Mouse (Mus musculus): ENCODE measurements around the gene Rxfp4. TPM values are rescaled to one million over a fixed set of nuclear protein-coding genes. Genes with fewer than 3 reads are reported as not detected.
"Not testable (repeated sequence)": the region's sequence is repeated elsewhere in the genome, so short reads cannot be mapped to it uniquely, and the experiment has no call there.

Gene Rxfp4
- polyA plus RNA-seq, 1 experiment from 2014 or later = not detected

DNA sequence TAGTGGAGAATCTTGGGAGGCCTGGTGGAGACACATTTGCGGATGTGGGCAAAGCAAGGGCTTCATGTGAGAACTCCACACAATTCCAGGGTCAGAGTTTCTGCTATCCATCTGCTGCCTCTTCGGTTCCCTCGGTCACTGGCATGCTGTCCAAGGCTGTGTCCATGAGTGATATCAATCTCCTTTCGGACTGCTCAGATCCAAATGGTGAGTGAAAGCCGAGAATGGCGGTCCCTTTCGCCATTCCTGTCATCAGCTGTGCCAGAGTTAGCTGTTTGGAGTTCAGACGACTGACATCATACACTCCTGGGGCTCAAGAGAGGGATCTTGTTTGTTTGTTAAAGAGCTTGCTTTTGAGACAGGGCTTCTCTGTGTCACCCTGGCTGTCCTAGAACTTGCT is 38.5 kb downstream of the Rxfp4 start:
- H3K36me3 ChIP-seq (ENCODE audit: control insufficient read depth, insufficient read depth, low read length) = no peaks in the 10 kb centered on the region
- peaks cover 3% of the 10 kb centered on the region; the same call in 1 of the 2 replicates for H3K4me1 ChIP-seq (ENCODE audit: control insufficient read depth, insufficient read depth, low read length)
- no peak overlapping the region for H3K27ac ChIP-seq (ENCODE audit: low read depth, low read length)
- no peak overlapping the region for H3K4me2 ChIP-seq (ENCODE audit: low read length)
- no peaks in the 10 kb centered on the region for H3K9me3 ChIP-seq (replicated peaks; ENCODE audit: control insufficient read depth, low read length)
- ATAC-seq = no peak
- H3K27me3 ChIP-seq (replicated peaks; ENCODE audit: control insufficient read depth, insufficient read depth, low read length) = no peaks in the 10 kb centered on the region
- H3K9ac ChIP-seq (ENCODE audit: low read length) = no peak overlapping the region
- 83% methylated on average over 8 of the region's 8 CpGs for WGBS
- DNase-seq (ENCODE audit: low spot score) = no peak
- H3K4me3 ChIP-seq (ENCODE audit: low read depth, low read length) = no peak overlapping the region

DNA sequence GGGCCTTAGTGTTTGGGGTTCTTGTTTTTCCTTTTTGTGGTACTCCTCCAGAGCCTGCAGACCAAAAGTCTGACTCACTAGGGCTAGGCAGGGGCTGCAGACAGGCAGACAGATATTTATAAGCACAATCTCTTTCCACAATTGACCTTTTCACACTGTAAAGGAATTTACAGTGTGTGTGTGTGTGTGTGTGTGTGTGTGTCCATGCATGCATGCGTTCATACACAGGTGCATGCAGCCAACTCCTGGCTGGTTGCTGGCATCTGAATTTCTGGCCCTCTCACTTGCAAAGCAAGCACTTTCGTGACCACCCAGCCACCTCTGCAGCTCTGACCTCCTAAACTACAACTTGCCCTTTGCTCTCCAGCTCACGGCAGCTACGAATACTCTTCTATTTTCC is 43.9 kb downstream of the Rxfp4 start:
- H3K4me3 ChIP-seq (ENCODE audit: low read depth, low read length) = no peak overlapping the region
- no peak for ATAC-seq
- H3K4me1 ChIP-seq (ENCODE audit: control insufficient read depth, insufficient read depth, low read length) = no peaks in the 10 kb centered on the region
- H3K27ac ChIP-seq (ENCODE audit: low read depth, low read length) = no peak overlapping the region
- no peak overlapping the region for H3K9ac ChIP-seq (ENCODE audit: low read length)
- no peak overlapping the region for H3K4me2 ChIP-seq (ENCODE audit: low read length)
- H3K27me3 ChIP-seq (replicated peaks; ENCODE audit: control insufficient read depth, insufficient read depth, low read length) = no peaks in the 10 kb centered on the region
- H3K36me3 ChIP-seq (ENCODE audit: control insufficient read depth, insufficient read depth, low read length) = no peaks in the 10 kb centered on the region
- no peaks in the 10 kb centered on the region for H3K9me3 ChIP-seq (replicated peaks; ENCODE audit: control insufficient read depth, low read length)
- no peak for DNase-seq (ENCODE audit: low spot score)
- 80% methylated on average over 4 of the region's 4 CpGs for WGBS

DNA sequence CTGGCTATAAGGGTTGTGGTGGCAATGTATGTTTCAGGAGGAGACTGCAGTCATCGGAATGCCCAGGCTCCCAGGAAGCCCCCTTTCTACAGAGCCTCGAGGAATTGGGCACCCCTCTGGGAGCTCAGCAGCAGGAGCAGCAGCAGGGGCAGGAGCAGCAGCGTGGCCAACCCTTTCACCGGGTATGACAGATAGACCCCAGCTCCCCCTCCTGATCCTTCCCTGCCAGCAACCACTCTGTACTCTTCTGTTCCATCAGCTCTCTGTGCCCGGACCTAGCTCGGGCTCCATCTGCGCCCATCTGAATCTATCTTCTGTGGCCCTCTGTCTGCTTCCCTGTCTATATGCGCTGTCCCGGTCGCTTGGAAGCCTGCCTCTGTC is 45.2 kb downstream of the Rxfp4 start:
- no peaks in the 10 kb centered on the region for H3K27me3 ChIP-seq (replicated peaks; ENCODE audit: control insufficient read depth, insufficient read depth, low read length)
- no peak overlapping the region for H3K27ac ChIP-seq (ENCODE audit: low read depth, low read length)
- ATAC-seq = peak; percentile 49
- H3K36me3 ChIP-seq (ENCODE audit: control insufficient read depth, insufficient read depth, low read length) = no peaks in the 10 kb centered on the region
- H3K9me3 ChIP-seq (replicated peaks; ENCODE audit: control insufficient read depth, low read length) = no peaks in the 10 kb centered on the region
- H3K4me1 ChIP-seq (ENCODE audit: control insufficient read depth, insufficient read depth, low read length) = no peaks in the 10 kb centered on the region
- DNase-seq (ENCODE audit: low spot score) = no peak
- H3K4me3 ChIP-seq (ENCODE audit: low read depth, low read length) = no peak overlapping the region
- 17% methylated on average over 10 of the region's 10 CpGs for WGBS
- peak overlapping the region; percentile 53 for H3K4me2 ChIP-seq (ENCODE audit: low read length)
- peak overlapping the region; percentile 40; the same call in 1 of the 2 replicates for H3K9ac ChIP-seq (ENCODE audit: low read length)

DNA sequence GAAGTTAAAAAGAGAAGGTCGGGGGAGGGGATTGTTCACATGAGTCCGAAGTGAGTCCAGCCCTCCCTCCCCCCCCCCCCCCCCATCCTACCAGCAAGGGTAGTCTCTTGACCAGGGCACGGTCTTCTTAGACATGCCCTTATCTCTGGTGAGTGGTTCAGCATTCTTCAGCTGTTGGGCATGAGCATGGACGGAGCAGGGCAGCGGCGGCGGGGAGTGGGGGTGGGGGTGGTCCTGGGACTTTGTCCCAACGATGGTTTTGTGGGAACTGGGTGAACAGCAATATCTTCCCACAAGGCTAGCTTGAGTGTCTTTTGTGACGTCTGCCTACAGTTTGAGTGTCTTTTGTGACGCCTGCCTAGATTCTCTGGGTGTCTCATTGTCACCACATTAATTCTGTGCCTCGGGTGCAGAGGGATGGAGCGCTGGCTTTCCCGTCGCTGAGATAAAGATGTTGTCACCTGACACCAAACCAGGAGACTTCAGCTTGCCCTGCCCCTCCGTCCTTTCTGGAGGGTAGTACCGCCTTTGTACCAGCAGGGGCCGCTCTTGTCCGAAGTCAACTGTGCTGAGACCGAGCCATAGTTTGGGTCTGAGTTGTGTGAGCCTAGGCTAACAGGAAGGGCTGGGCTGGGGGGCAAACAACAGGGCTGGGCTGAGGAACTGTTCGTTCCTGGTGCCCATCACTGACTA is 45.7 kb downstream of the Rxfp4 start:
- Histone ChIP-seq H3K4me2 (ENCODE audit: low read length) (peak overlapping the region; percentile 53), H3K9ac (ENCODE audit: low read length) (peak overlapping the region; percentile 56), H3K27me3 (replicated peaks; ENCODE audit: control insufficient read depth, insufficient read depth, low read length) (no peaks in the 10 kb centered on the region), H3K4me3 (ENCODE audit: low read depth, low read length) (peak overlapping the region; percentile 17), H3K9me3 (replicated peaks; ENCODE audit: control insufficient read depth, low read length) (no peaks in the 10 kb centered on the region), H3K36me3 (ENCODE audit: control insufficient read depth, insufficient read depth, low read length) (no peaks in the 10 kb centered on the region), H3K4me1 (ENCODE audit: control insufficient read depth, insufficient read depth, low read length) (no peaks in the 10 kb centered on the region), H3K27ac (ENCODE audit: low read depth, low read length) (no peak overlapping the region)
- peak; percentile 93 for ATAC-seq
- under 1% methylated on average over 20 of the region's 20 CpGs for WGBS
- peak; percentile 88 for DNase-seq (ENCODE audit: low spot score)

DNA sequence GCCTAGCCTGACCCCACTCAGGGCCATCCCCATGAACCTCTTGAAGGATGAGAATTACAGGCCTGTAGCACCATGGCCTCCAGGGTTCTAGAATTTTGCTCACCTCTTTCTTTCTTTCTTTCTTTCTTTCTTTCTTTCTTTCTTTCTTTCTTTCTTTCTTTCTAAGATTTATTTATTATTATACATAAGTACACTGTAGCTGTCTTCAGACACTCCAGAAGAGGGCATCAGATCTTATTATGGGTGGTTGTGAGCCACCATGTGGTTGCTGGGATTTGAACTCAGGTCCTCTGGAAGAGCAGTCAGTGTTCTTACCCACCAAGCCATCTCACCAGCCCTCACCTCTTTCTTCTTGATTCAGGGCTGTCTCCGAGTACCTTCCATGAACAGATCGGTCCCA is 47.3 kb downstream of the Rxfp4 start, which contains the start of gene Arhgef2:
TSS of gene Arhgef2 (plus strand) at position 301 of the 400 bp plus-strand sequence.
- WGBS = 96% methylated on average over 2 of the region's 2 CpGs
- not testable (repeated sequence) for H3K9ac ChIP-seq (ENCODE audit: low read length); H3K4me3 ChIP-seq (ENCODE audit: low read depth, low read length); H3K36me3 ChIP-seq (ENCODE audit: control insufficient read depth, insufficient read depth, low read length); H3K4me2 ChIP-seq (ENCODE audit: low read length); H3K27ac ChIP-seq (ENCODE audit: low read depth, low read length); H3K9me3 ChIP-seq (replicated peaks; ENCODE audit: control insufficient read depth, low read length); ATAC-seq; H3K27me3 ChIP-seq (replicated peaks; ENCODE audit: control insufficient read depth, insufficient read depth, low read length); H3K4me1 ChIP-seq (ENCODE audit: control insufficient read depth, insufficient read depth, low read length); DNase-seq (ENCODE audit: low spot score)

DNA sequence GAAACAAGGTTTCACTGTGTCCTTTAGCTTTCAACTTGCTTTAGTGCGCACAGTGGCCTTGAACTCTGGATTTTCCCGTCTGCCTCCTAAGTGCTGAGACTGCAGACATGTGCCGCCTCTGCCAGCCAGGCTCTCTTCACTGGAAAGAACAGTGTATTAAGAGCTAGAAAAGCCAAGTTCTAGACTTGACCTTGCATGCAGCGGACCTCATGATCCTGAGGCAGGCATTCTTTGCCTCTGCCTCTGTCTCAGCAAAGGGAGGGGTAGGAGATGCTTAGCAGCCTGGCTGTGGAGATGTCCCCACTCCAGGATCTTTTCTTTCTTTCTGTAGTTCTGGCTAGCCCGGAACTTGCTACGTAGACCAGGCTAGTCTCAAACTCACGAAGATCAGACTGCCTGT is 48.1 kb downstream of the Rxfp4 start:
- H3K4me1 ChIP-seq (ENCODE audit: control insufficient read depth, insufficient read depth, low read length) = no peaks in the 10 kb centered on the region
- ATAC-seq (no peak), DNase-seq (ENCODE audit: low spot score) (no peak)
- H3K36me3 ChIP-seq (ENCODE audit: control insufficient read depth, insufficient read depth, low read length) = no peaks in the 10 kb centered on the region
- no peak overlapping the region for H3K9ac ChIP-seq (ENCODE audit: low read length)
- no peak overlapping the region for H3K4me3 ChIP-seq (ENCODE audit: low read depth, low read length)
- H3K27me3 ChIP-seq (replicated peaks; ENCODE audit: control insufficient read depth, insufficient read depth, low read length) = no peaks in the 10 kb centered on the region
- no peaks in the 10 kb centered on the region for H3K9me3 ChIP-seq (replicated peaks; ENCODE audit: control insufficient read depth, low read length)
- no peak overlapping the region for H3K4me2 ChIP-seq (ENCODE audit: low read length)
- no peak overlapping the region for H3K27ac ChIP-seq (ENCODE audit: low read depth, low read length)
- WGBS = 92% methylated on average over 7 of the region's 7 CpGs

DNA sequence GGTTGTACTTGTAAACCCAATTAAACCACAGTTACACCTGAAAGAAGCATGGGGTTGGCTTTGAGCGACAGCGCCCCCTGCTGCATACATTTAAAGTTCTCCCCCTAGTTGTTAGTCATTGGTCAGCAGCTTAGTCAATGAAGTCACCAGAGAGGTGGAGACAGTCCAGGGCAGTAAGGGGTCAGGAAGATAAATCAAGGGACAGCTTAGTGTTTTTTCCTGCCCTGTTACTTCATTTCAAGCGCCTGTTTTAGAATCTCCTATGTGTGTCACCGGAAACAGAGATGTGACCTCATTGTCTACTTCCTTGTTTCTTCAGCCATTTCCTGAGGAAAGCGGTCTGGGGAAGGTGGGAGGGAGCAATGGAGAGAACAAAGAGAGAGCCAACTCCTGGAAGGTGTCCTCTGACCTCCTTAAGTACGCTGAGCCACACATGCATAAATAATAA is 49.2 kb downstream of the Rxfp4 start:
- no peaks in the 10 kb centered on the region for H3K4me1 ChIP-seq (ENCODE audit: control insufficient read depth, insufficient read depth, low read length)
- H3K4me2 ChIP-seq (ENCODE audit: low read length) = no peak overlapping the region
- no peaks in the 10 kb centered on the region for H3K36me3 ChIP-seq (ENCODE audit: control insufficient read depth, insufficient read depth, low read length)
- no peak overlapping the region for H3K4me3 ChIP-seq (ENCODE audit: low read depth, low read length)
- H3K27ac ChIP-seq (ENCODE audit: low read depth, low read length) = no peak overlapping the region
- ATAC-seq = no peak
- H3K9me3 ChIP-seq (replicated peaks; ENCODE audit: control insufficient read depth, low read length) = no peaks in the 10 kb centered on the region
- no peak overlapping the region for H3K9ac ChIP-seq (ENCODE audit: low read length)
- DNase-seq (ENCODE audit: low spot score) = peak; percentile 38
- no peaks in the 10 kb centered on the region for H3K27me3 ChIP-seq (replicated peaks; ENCODE audit: control insufficient read depth, insufficient read depth, low read length)
- WGBS = 28% methylated on average over 6 of the region's 6 CpGs

DNA sequence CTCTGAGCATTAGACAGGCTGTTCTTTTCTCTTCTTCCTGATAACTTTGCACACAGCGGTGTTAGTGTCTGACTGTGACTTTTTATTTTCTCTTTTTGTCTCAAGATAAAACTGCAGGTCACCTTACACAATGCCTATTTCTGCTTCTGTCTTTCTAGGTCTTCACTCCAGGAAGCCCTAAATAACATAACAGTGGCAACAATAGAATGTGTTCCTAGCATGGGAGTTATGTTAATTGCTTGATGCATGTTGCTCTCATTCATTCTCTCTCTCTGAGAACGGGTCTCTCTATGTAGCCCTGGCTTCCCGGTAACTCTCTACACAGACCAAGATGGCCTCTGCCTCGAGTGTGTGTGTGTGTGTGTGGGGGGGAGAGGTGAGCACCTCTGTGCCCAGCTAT is 50.5 kb downstream of the Rxfp4 start:
- 72% methylated on average over 4 of the region's 4 CpGs for WGBS

More for the DNA sequence above, 50.5 kb downstream of the Rxfp4 start:
- H3K4me2 ChIP-seq (ENCODE audit: low read length) = no peak overlapping the region
- no peaks in the 10 kb centered on the region for H3K4me1 ChIP-seq (ENCODE audit: control insufficient read depth, insufficient read depth, low read length)
- no peaks in the 10 kb centered on the region for H3K36me3 ChIP-seq (ENCODE audit: control insufficient read depth, insufficient read depth, low read length)
- H3K27me3 ChIP-seq (replicated peaks; ENCODE audit: control insufficient read depth, insufficient read depth, low read length) = no peaks in the 10 kb centered on the region
- no peak overlapping the region for H3K9ac ChIP-seq (ENCODE audit: low read length)
- no peak overlapping the region for H3K4me3 ChIP-seq (ENCODE audit: low read depth, low read length)
- H3K9me3 ChIP-seq (replicated peaks; ENCODE audit: control insufficient read depth, low read length) = no peaks in the 10 kb centered on the region
- DNase-seq (ENCODE audit: low spot score) = no peak
- no peak for ATAC-seq
- H3K27ac ChIP-seq (ENCODE audit: low read depth, low read length) = no peak overlapping the region

All from forebrain, embryonic 14.5 days (tissue).